Comparison of ENCODE assay signal across 10 mouse cellular contexts in the genomic region with DNA sequence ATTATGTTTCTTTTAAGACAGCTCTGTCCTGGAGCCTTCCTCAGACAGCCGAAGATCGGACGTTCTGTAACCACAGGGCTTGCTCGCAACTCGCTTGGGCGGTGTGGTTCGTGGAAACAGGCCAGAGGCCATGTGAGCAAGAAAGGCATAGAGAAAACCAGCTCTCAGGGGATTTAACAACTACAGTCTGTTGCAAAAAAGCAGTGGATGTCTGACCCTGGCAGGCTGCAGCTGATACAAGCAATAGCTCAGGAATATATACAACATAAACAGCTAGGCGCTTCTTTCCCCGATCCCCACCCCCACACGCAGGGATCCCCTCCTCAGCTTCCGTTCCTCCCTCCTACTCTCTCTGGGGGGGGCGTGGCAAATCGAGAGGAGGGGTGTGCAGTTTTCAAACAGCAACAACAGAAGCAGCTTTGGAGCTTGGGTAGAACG. TPM values are rescaled to one million over a fixed set of nuclear protein-coding genes. Genes with fewer than 3 reads are reported as not detected.
DNase-seq lines count a peak whose midpoint lies in the region; ATAC-seq lines count a peak whose summit lies in the region.
"Had no signal": no experiment of that assay in that cellular context is flagged by ENCODE, and none has a peak within 500 bp of the region (broad histone marks: within the 10 kb centered on the region; RNA-seq: fewer than 3 reads in every experiment).

No protein-coding gene starts in this region.

- H3K4me2 ChIP-seq in heart, embryonic 11.5 days, result peak overlapping the region; percentile 54
- H3K4me2 ChIP-seq in heart, embryonic 15.5 days, result peak overlapping the region; percentile 37

- intact Hi-C loops in heart, postnatal 25 days (cut with DNase I), result no loop called here

- H3K27me3 ChIP-seq in heart, embryonic 11.5 days (ENCODE audit: control insufficient read depth, insufficient read depth, low read length), result no peaks in the 10 kb centered on the region
- H3K27me3 ChIP-seq in heart, embryonic 15.5 days, result no peaks in the 10 kb centered on the region
- H3K27me3 ChIP-seq: Patski had no signal

- peak overlapping the region; percentile 59; the same call in 1 of the 2 replicates for H3K9ac ChIP-seq in heart, embryonic 11.5 days (ENCODE audit: low read depth, low read length)
- no peak overlapping the region for H3K9ac ChIP-seq in heart, embryonic 15.5 days

- DNase-seq in heart, postnatal 25 days (ENCODE audit: low spot score), result no peak
- DNase-seq in NIH3T3 (ENCODE audit: low read depth), result peak; percentile 84
- DNase-seq in lung, postnatal 14 days, result peak; percentile 34
- DNase-seq in urinary bladder, postnatal 4 days (ENCODE audit: low spot score in 2 of 2), result no peak
- DNase-seq in cerebellum, adult 11-12 months, result no peak

- H3K36me3 ChIP-seq in heart, embryonic 11.5 days (ENCODE audit: control insufficient read depth, insufficient read depth, low read length), result peaks cover 8% of the 10 kb centered on the region; the same call in 1 of the 2 replicates
- peaks cover 9% of the 10 kb centered on the region; the same call in 1 of the 2 replicates for H3K36me3 ChIP-seq in heart, embryonic 15.5 days

- peak overlapping the region; percentile 21; the same call in 1 of the 2 replicates for H3K4me3 ChIP-seq in heart, embryonic 11.5 days (ENCODE audit: low read depth, low read length)
- peak overlapping the region; percentile 15 for H3K4me3 ChIP-seq in heart, embryonic 15.5 days
- H3K4me3 ChIP-seq: myocyte had no signal

- ATAC-seq in heart, embryonic 11.5 days (replicated peaks; ENCODE audit: insufficient number of reproducible peaks, low FRiP score, low TSS enrichment), result no peak
- no peak for ATAC-seq in heart, embryonic 15.5 days (replicated peaks; ENCODE audit: insufficient number of reproducible peaks, insufficient read depth, low FRiP score, low read depth)
- no peak for ATAC-seq in frontal cortex, adult (ENCODE audit: low TSS enrichment)
- ATAC-seq: Patski had no signal

- H3K27ac ChIP-seq in heart, embryonic 11.5 days (ENCODE audit: low read depth, low read length), result no peak overlapping the region
- no peak overlapping the region for H3K27ac ChIP-seq in heart, embryonic 15.5 days

- peaks cover 6% of the 10 kb centered on the region; the same call in 1 of the 2 replicates for H3K4me1 ChIP-seq in heart, embryonic 11.5 days (ENCODE audit: control insufficient read depth, insufficient read depth, low read length)
- no peaks in the 10 kb centered on the region for H3K4me1 ChIP-seq in heart, embryonic 15.5 days (replicated peaks)

- no peaks in the 10 kb centered on the region for H3K9me3 ChIP-seq in heart, embryonic 11.5 days (replicated peaks; ENCODE audit: control insufficient read depth, low read length)
- no peaks in the 10 kb centered on the region for H3K9me3 ChIP-seq in heart, embryonic 15.5 days (replicated peaks)

- WGBS in heart, embryonic 11.5 days (ENCODE audit: insufficient replicate concordance), result 28% methylated on average over 14 of the region's 14 CpGs
- WGBS in heart, embryonic 15.5 days, result 32% methylated on average over 14 of the region's 14 CpGs

RNA-seq across cellular contexts. Expression of a gene that starts 45.6 kb away (rescaled TPM):
- 4.9 and 5.8 TPM in 2 replicates for polyA plus RNA-seq in heart, embryonic 11.5 days (2014; fragmentation: Nextera tagmentation; extraction: Ambion mirVana)
- total RNA-seq in heart, postnatal 25 days (2021), result 10 to 100 TPM in 1 of 2 experiments, 1 to 10 TPM in 1; 9.9 to 12.3 TPM
- 4.7 and 6.2 TPM in 2 replicates for polyA plus RNA-seq in heart, embryonic 15.5 days (2015; fragmentation: Nextera tagmentation; extraction: Ambion mirVana)

Comparison
In these comparisons a context has a peak if more than half of its experiments do, and no peak if none do; other contexts are left out.
1. DNase-seq: peak in NIH3T3 (single experiment) and lung, postnatal 14 days (single experiment); none in heart, postnatal 25 days (single experiment), urinary bladder, postnatal 4 days (0 of 2) and cerebellum, adult 11-12 months (single experiment).